Mouse (Mus musculus): Measurements from ENCODE around the gene Adamtsl5. TPM values are rescaled to one million over a fixed set of nuclear protein-coding genes. Genes with fewer than 3 reads are reported as not detected.
A peak's percentile ranks its signal among the peaks of the same experiment; 100 is the strongest.

Gene Adamtsl5
- total RNA-seq, 2 experiments from 2014 or later = 0.75 to 1.2 TPM

DNA sequence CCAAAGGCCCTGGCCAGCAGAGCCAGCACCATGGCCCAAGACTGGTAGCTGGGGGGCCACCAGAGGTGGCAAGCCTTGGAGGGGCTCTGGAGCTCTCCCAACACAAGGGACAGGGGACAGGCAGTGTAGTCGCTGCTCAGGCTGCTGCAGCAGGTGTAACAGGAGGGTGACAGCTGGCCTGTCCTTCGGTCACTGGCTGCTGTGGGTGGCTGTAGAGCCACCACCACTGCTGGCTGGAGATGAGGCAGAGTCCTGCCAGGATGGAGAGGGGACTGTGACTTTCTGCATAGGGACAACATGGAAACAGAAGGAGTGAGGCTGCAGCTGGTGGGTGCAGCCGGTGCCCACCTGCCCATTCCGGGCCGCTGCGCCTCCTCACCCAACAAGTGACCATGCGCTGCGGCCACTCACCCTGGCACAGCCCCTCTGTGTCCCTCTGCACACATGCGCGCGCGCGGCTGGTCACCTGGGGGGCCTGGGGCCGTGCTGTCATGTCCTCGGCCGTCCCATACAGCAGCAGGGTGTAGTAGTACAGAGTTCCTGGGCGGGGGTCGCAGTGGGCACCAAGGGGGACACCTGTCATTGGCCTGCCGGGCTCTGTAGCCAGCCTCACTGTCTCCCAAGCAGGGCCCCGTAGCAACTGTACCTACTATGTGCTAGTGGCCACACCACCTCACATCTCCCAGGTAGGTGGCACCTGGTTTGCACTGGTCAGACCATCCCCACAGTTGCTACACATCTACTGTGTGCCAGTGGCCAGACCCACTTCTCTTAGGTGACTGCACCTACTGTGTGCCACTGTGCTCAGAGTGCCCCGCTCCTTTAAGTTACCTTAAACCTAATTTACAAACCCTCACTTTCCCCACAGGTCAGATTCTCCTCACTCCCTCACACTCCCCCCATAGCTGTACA, 26.3 kb downstream of the Adamtsl5 start:
- no peak for DNase-seq (ENCODE audit: low spot score in 2 of 2)

- no peak for DNase-seq (ENCODE audit: low spot score in 2 of 2)
Measured at GRCm38 (mm10) chr10:80321014-80321669, 27.1 kb downstream of the Adamtsl5 start.

GRCm38 (mm10) chr10:80320340-80320760, 27.9 kb downstream of the Adamtsl5 start, which contains the start of gene 2310011J03Rik:
TSS of gene 2310011J03Rik (minus strand) at chr10:80320537.
- DNase-seq (ENCODE audit: low spot score in 2 of 2) = peak; percentile 88 to 89

DNA sequence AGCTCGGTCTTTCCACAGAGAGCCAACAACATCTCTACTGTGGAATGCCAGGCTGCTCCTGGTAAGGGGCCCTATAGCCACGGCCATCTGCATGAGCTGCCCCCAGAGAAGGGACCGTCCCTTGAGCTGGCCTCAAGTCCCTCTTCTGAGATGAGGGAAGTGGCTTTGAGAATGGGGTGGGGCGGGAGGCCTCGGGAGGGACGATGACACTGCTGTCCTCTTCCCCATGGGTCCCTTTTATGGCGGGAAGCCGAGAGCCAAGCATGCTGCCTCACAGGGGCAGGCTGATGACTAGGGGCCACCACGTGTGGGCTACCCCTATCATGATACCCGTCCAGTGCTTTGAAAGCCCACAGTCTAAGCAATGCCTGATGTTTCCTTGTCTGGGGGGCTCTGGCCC, 31.2 kb downstream of the Adamtsl5 start:
- DNase-seq (ENCODE audit: low spot score in 2 of 2) = no peak

DNA sequence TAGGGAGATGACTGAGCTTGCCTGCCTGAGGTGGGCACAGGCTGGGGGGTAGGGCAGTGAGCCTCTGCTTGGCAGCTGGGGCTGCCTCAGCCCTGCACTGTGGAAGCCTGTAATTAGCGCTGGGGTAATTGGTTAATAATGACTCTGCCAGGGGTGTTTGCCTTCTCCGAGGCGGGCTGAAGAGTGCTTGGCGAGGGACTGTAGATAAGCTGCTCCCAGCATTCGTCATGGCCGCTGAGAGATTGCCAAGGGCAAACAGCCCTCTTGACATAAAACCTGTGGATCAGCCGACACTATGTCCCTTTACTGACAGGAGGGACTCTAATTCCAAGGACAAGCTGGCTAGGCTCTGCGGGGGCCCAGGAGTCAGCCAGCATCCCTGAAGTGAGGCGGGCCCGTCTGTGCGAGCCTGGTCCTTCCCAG, 31.8 kb downstream of the Adamtsl5 start:
- peak in 1 of 2 experiments; percentile 47 for DNase-seq (ENCODE audit: low spot score in 2 of 2)

GRCm38 (mm10) chr10:80315315-80315714, 32.9 kb downstream of the Adamtsl5 start:
- DNase-seq (ENCODE audit: low spot score in 2 of 2) = no peak

- no peak for DNase-seq (ENCODE audit: low spot score in 2 of 2)
Measured at GRCm38 (mm10) chr10:80314494-80315001, 33.7 kb downstream of the Adamtsl5 start.

DNA sequence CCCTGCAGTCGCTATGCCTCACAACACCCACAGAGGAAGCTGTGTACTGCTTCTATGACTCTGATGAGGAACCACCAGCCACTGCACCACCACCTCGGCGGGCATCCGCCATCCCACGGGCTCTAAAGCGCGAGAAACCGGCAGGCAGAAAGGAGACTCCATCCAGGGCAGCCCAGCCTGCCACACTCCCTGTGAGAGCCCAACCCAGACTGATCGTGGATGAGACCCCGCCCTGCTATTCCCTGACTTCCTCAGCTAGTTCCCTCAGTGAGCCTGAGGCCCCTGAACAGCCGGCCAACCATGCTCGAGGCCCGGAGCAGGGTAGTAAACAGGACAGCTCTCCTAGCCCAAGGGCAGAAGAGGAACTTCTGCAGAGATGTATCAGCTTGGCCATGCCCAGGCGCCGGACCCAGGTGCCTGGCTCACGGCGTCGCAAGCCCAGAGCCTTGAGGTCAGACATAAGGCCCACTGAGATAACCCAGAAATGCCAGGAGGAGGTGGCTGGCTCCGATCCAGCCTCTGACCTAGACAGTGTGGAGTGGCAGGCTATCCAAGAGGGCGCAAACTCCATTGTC, 34.5 kb downstream of the Adamtsl5 start:
- no peak for DNase-seq (ENCODE audit: low spot score in 2 of 2)

GRCm38 (mm10) chr10:80312586-80313504, 35.4 kb downstream of the Adamtsl5 start:
- peak in 1 of 2 experiments; percentile 54 for DNase-seq (ENCODE audit: low spot score in 2 of 2)

DNA sequence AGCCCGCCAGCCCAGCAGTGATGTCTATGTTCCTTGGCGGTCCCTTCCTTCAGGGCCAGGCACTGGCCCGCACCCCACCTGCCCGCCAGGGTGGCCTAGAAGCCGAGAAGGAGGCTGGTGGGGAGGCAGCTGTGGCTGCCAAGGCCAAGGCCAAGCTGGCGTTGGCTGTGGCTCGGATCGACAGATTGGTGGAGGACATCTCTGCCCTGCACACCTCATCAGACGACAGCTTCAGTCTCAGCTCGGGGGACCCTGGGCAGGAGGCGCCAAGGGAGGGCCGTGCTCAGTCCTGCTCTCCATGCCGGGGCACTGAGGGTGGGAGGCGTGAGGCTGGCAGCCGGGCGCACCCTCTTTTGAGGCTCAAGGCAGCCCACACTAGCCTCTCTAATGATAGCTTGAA, 36.7 kb downstream of the Adamtsl5 start:
- no peak for DNase-seq (ENCODE audit: low spot score in 2 of 2)

GRCm38 (mm10) chr10:80304862-80305261, 43.4 kb downstream of the Adamtsl5 start:
- DNase-seq (ENCODE audit: low spot score in 2 of 2) = peak in 1 of 2 experiments; percentile 39

DNA sequence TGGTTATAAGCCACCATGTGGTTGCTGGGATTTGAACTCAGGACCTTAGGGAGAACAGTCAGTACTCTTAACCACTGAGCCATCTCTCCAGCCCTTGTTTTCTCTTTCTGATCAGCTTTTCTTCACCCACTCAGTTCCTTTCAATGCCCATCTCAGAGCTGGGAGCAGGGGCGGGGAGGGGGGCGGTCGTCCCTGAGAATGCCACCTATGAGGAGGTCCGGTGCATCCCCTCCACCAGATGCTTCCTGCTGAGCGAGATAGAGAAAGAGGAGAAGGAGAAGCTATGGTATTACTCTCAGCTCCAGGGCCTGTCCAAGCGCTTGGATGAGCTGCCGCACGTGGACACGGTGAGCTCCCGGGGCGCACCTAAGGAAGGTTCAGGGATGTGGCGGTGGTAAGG, 43.8 kb downstream of the Adamtsl5 start:
- DNase-seq (ENCODE audit: low spot score in 2 of 2) = no peak

- DNase-seq (ENCODE audit: low spot score in 2 of 2) = peak; percentile 76 to 83
Measured at GRCm38 (mm10) chr10:80302471-80302881, 45.7 kb downstream of the Adamtsl5 start.

DNA sequence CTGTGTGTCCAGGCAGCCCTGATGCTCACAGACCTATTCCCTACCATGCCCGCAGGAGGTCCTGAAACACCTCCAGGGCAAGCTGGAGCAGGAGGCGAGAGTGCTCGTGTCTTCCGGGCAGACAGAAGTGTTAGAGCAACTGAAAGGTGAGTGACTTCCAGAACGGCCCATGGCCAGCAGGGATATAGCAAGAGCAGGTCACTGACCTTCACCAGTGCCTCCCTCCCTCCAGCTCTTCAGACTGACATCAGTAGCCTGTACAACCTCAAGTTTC, 46.2 kb downstream of the Adamtsl5 start:
- peak in 1 of 2 experiments; percentile 22 for DNase-seq (ENCODE audit: low spot score in 2 of 2)

DNA sequence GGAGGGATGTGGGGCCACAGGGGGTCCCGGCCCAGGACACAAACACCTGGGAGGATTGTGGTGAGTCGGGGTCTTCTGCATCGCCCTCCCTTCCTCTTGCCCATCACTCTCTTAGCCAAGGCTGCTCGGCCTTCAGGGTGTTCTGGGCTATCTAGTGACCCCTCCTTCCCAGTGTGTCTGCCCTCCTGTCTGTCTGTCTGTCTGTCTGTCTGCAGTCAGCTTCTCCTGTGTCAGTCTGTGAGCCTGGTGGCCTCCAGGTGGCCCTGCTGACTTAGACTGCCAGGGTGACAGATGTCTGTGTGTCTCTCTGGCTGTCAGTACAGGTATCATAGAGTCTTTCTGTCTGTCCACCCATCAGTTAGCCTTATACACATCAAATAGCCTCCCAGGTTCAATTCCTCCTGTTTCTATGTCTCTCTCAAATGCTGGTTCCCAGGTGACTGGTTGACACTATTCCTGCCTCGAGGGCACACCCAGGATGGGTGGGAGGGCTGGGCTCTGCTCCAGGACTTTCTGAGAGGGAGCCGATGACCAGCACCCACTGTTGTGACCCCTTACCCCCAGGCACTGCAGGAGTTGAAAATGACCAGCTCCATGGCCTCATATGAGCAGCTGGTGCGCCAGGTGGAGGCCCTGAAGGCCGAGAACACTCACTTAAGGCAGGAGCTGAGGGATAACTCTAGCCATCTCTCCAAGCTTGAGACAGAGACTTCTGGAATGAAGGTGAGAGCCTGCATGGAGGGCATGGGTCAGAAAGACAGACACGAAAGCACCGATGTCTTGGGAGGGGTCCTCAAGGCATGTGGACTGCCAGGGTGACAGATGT, 46.7 kb downstream of the Adamtsl5 start:
- DNase-seq (ENCODE audit: low spot score in 2 of 2) = peak in 1 of 2 experiments; percentile 17

DNA sequence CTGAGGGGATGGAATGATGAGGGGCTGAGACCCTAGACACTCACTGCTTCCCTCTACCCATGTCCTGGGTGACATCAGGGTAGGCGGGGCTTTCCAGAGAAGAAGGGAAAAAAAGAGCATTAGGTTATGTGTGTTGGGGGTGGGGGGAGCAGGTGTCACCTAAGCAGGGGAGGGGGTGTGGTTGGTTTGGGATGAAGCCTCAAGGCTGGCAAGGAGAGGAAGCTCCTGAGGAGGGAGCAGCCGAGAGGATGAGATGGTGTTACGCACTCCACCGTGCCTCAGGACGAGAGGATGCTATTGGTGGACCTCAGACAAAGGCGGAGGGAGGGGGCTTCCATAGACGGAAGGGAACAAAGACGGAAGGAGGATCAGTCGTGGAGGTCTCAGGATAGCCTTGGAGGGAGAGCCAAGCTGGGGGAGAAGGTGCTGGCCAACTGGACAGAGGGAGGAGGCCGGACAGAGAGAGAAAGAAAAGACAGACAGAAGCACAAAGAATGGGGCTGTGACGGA, 47.5 kb downstream of the Adamtsl5 start:
- peak in 1 of 2 experiments; percentile 65 for DNase-seq (ENCODE audit: low spot score in 2 of 2)

DNA sequence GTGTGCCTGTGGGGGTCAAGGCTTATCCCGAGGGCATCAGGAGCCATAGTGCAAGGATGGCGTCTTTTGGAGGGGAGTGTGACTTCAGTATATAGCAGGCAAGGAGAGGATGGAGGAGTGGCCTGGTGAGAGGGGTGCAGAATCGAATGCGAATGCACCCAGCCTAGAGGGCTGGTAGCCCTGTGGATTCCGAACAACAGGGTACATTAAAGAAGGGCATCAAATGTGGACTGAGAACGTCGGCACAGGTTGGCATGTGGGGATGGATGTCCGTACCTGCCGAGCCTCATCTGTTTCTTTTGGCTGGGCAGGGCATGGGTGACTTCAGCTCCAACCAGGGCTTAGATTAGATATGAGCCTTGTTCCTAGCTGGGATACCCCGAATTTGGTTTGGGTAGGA, 48.4 kb downstream of the Adamtsl5 start:
- DNase-seq (ENCODE audit: low spot score in 2 of 2) = no peak

- no peak for DNase-seq (ENCODE audit: low spot score in 2 of 2)
Measured at GRCm38 (mm10) chr10:80299301-80299700, 48.9 kb downstream of the Adamtsl5 start.

DNA sequence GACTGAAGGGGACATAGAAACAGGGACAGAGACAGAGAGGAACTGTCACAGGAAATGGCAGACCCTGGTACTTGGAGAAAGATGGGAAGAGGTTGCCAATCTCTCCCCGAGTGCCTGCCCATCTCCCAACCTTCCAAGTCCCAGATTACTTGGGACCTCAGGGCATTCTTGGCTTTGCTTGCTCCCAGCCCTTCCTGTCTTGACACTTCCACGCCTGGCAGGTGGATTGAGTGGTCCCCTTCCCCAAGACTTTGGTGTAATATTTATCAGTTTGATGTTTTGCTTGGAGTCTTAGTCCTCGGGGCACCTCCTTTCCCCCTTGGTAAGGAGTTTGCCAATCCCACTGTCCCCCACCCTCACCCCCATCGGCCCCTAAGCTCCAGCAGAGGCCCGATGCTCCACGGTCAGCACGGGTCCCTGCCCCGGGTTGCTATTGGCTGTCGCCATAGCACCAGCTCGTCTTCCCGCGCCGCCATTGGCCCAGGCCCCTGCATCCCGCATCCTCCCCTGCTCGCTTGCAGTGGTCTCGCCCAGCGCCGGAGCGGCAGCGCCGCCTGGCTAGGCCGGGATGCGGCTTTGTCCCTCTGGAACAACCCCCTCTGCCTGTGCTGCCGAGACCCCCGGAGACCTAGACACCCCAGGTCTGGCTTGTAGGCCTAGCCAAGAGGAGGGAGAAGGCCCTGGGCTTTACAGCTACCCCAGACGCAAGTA, 49.5 kb downstream of the Adamtsl5 start:
- DNase-seq (ENCODE audit: low spot score in 2 of 2) = peak; percentile 93 to 94
